Mouse (Mus musculus): Measurements from ENCODE around the gene Gpat2. TPM values are rescaled to one million over a fixed set of nuclear protein-coding genes. Genes with fewer than 3 reads are reported as not detected.

The Gpat2 gene
- not detected in 2 replicates for polyA plus RNA-seq (2012)

GRCm38 (mm10) chr2:127424977-127425376 is at the start of gene Gpat2:
Gene Gpat2 (plus strand): TSS chr2:127425199.
- TF ChIP-seq GATA1 (IDR thresholded peaks at IDR 0.05; ENCODE audit: low read length), result no peak

GRCm38 (mm10) chr2:127375759-127376341 is 49.1 kb upstream of the Gpat2 start:
- no peak for TF ChIP-seq GATA1 (IDR thresholded peaks at IDR 0.05; ENCODE audit: low read length)

GRCm38 (mm10) chr2:127376423-127377051 is 48.5 kb upstream of the Gpat2 start:
- TF ChIP-seq GATA1 (IDR thresholded peaks at IDR 0.05; ENCODE audit: low read length), result no peak

GRCm38 (mm10) chr2:127377942-127378610 is 46.9 kb upstream of the Gpat2 start:
- TF ChIP-seq GATA1 (IDR thresholded peaks at IDR 0.05; ENCODE audit: low read length), result no peak

GRCm38 (mm10) chr2:127378611-127378990 is 46.4 kb upstream of the Gpat2 start:
- no peak for TF ChIP-seq GATA1 (IDR thresholded peaks at IDR 0.05; ENCODE audit: low read length)

- no peak for TF ChIP-seq GATA1 (IDR thresholded peaks at IDR 0.05; ENCODE audit: low read length)
Observed at GRCm38 (mm10) chr2:127379250-127379649, 45.7 kb upstream of the Gpat2 start.

GRCm38 (mm10) chr2:127383881-127384280 is 41.1 kb upstream of the Gpat2 start:
- no peak for TF ChIP-seq GATA1 (IDR thresholded peaks at IDR 0.05; ENCODE audit: low read length)

GRCm38 (mm10) chr2:127387521-127387920 is 37.5 kb upstream of the Gpat2 start:
- no peak for TF ChIP-seq GATA1 (IDR thresholded peaks at IDR 0.05; ENCODE audit: low read length)

GRCm38 (mm10) chr2:127390352-127390751 is 34.6 kb upstream of the Gpat2 start:
- no peak for TF ChIP-seq GATA1 (IDR thresholded peaks at IDR 0.05; ENCODE audit: low read length)

GRCm38 (mm10) chr2:127390846-127391245 is 34.2 kb upstream of the Gpat2 start:
- TF ChIP-seq GATA1 (IDR thresholded peaks at IDR 0.05; ENCODE audit: low read length), result no peak

- no peak for TF ChIP-seq GATA1 (IDR thresholded peaks at IDR 0.05; ENCODE audit: low read length)
Observed at GRCm38 (mm10) chr2:127391323-127391722, 33.7 kb upstream of the Gpat2 start.

- no peak for TF ChIP-seq GATA1 (IDR thresholded peaks at IDR 0.05; ENCODE audit: low read length)
Observed at GRCm38 (mm10) chr2:127394606-127395161, 30.3 kb upstream of the Gpat2 start.

- no peak for TF ChIP-seq GATA1 (IDR thresholded peaks at IDR 0.05; ENCODE audit: low read length)
Observed at GRCm38 (mm10) chr2:127398738-127399137, 26.3 kb upstream of the Gpat2 start.

- no peak for TF ChIP-seq GATA1 (IDR thresholded peaks at IDR 0.05; ENCODE audit: low read length)
Observed at GRCm38 (mm10) chr2:127411126-127411525, 13.9 kb upstream of the Gpat2 start.

GRCm38 (mm10) chr2:127415806-127416205 is 9.2 kb upstream of the Gpat2 start:
- no peak for TF ChIP-seq GATA1 (IDR thresholded peaks at IDR 0.05; ENCODE audit: low read length)

GRCm38 (mm10) chr2:127416706-127417105 is 8.3 kb upstream of the Gpat2 start:
- TF ChIP-seq GATA1 (IDR thresholded peaks at IDR 0.05; ENCODE audit: low read length), result no peak

Measured in G1E-ER4 (cell line).